Mouse (Mus musculus): ENCODE measurements around the gene Nrbp1. TPM values are rescaled to one million over a fixed set of nuclear protein-coding genes. Genes with fewer than 3 reads are reported as not detected.

The Nrbp1 gene
- polyA plus RNA-seq, 1 experiment from 2014 or later: 167 TPM

GRCm38 (mm10) chr5:31197072-31197471, 43.6 kb upstream of the Nrbp1 start:
- H3K27ac ChIP-seq (ENCODE audit: low read depth, low read length): no peak overlapping the region
- H3K9me3 ChIP-seq (ENCODE audit: control insufficient read depth, low read length): peaks cover 5% of the 10 kb centered on the region; the same call in 1 of the 2 replicates
- no peak for ATAC-seq
- peaks cover 47% of the 10 kb centered on the region for H3K36me3 ChIP-seq (ENCODE audit: control insufficient read depth, insufficient read depth, low read length)
- H3K4me2 ChIP-seq (ENCODE audit: low read length): no peak overlapping the region
- WGBS: 97% methylated on average over 12 of the region's 12 CpGs
- peaks cover 22% of the 10 kb centered on the region for H3K4me1 ChIP-seq (ENCODE audit: control insufficient read depth, insufficient read depth, low read depth, low read length)
- H3K27me3 ChIP-seq (replicated peaks; ENCODE audit: control insufficient read depth, insufficient read depth, low read length): no peaks in the 10 kb centered on the region
- no peak overlapping the region for H3K4me3 ChIP-seq (ENCODE audit: low read length)
- H3K9ac ChIP-seq (ENCODE audit: low read depth, low read length): no peak overlapping the region

GRCm38 (mm10) chr5:31198170-31198569, 42.5 kb upstream of the Nrbp1 start:
- H3K4me1 ChIP-seq (ENCODE audit: control insufficient read depth, insufficient read depth, low read depth, low read length): peaks cover 27% of the 10 kb centered on the region
- H3K4me3 ChIP-seq (ENCODE audit: low read length): no peak overlapping the region
- H3K27ac ChIP-seq (ENCODE audit: low read depth, low read length): no peak overlapping the region
- no peaks in the 10 kb centered on the region for H3K27me3 ChIP-seq (replicated peaks; ENCODE audit: control insufficient read depth, insufficient read depth, low read length)
- no peak overlapping the region for H3K4me2 ChIP-seq (ENCODE audit: low read length)
- H3K9me3 ChIP-seq (ENCODE audit: control insufficient read depth, low read length): peaks cover 5% of the 10 kb centered on the region; the same call in 1 of the 2 replicates
- H3K9ac ChIP-seq (ENCODE audit: low read depth, low read length): no peak overlapping the region
- H3K36me3 ChIP-seq (ENCODE audit: control insufficient read depth, insufficient read depth, low read length): peaks cover 51% of the 10 kb centered on the region
- 83% methylated on average over 9 of the region's 9 CpGs for WGBS
- no peak for ATAC-seq

- no peak overlapping the region for H3K4me2 ChIP-seq (ENCODE audit: low read length)
- 80% methylated on average over 5 of the region's 5 CpGs for WGBS
- H3K4me1 ChIP-seq (ENCODE audit: control insufficient read depth, insufficient read depth, low read depth, low read length): peaks cover 26% of the 10 kb centered on the region
- no peak overlapping the region for H3K9ac ChIP-seq (ENCODE audit: low read depth, low read length)
- H3K4me3 ChIP-seq (ENCODE audit: low read length): no peak overlapping the region
- H3K9me3 ChIP-seq (ENCODE audit: control insufficient read depth, low read length): peaks cover 5% of the 10 kb centered on the region; the same call in 1 of the 2 replicates
- no peak overlapping the region for H3K27ac ChIP-seq (ENCODE audit: low read depth, low read length)
- no peak for ATAC-seq
- peaks cover 57% of the 10 kb centered on the region for H3K36me3 ChIP-seq (ENCODE audit: control insufficient read depth, insufficient read depth, low read length)
- H3K27me3 ChIP-seq (replicated peaks; ENCODE audit: control insufficient read depth, insufficient read depth, low read length): no peaks in the 10 kb centered on the region
These were observed 41.9 kb upstream of the Nrbp1 start for GRCm38 (mm10) chr5:31198616-31199320.

- Histone ChIP-seq H3K4me1 (ENCODE audit: control insufficient read depth, insufficient read depth, low read depth, low read length) (peaks cover 20% of the 10 kb centered on the region), H3K4me2 (ENCODE audit: low read length) (no peak overlapping the region), H3K9me3 (ENCODE audit: control insufficient read depth, low read length) (peaks cover 5% of the 10 kb centered on the region; the same call in 1 of the 2 replicates), H3K36me3 (ENCODE audit: control insufficient read depth, insufficient read depth, low read length) (peaks cover 62% of the 10 kb centered on the region), H3K4me3 (ENCODE audit: low read length) (no peak overlapping the region), H3K27me3 (replicated peaks; ENCODE audit: control insufficient read depth, insufficient read depth, low read length) (no peaks in the 10 kb centered on the region), H3K27ac (ENCODE audit: low read depth, low read length) (no peak overlapping the region), H3K9ac (ENCODE audit: low read depth, low read length) (no peak overlapping the region)
- ATAC-seq: no peak
- WGBS: 92% methylated on average over 19 of the region's 19 CpGs
These were observed 41.3 kb upstream of the Nrbp1 start for GRCm38 (mm10) chr5:31199321-31199892.

GRCm38 (mm10) chr5:31199893-31200292, 40.8 kb upstream of the Nrbp1 start:
- H3K27ac ChIP-seq (ENCODE audit: low read depth, low read length): no peak overlapping the region
- peaks cover 66% of the 10 kb centered on the region for H3K36me3 ChIP-seq (ENCODE audit: control insufficient read depth, insufficient read depth, low read length)
- no peaks in the 10 kb centered on the region for H3K27me3 ChIP-seq (replicated peaks; ENCODE audit: control insufficient read depth, insufficient read depth, low read length)
- no peak overlapping the region for H3K9ac ChIP-seq (ENCODE audit: low read depth, low read length)
- no peak for ATAC-seq
- H3K4me2 ChIP-seq (ENCODE audit: low read length): no peak overlapping the region
- peaks cover 18% of the 10 kb centered on the region for H3K4me1 ChIP-seq (ENCODE audit: control insufficient read depth, insufficient read depth, low read depth, low read length)
- 74% methylated on average over 9 of the region's 9 CpGs for WGBS
- H3K9me3 ChIP-seq (ENCODE audit: control insufficient read depth, low read length): peaks cover 5% of the 10 kb centered on the region; the same call in 1 of the 2 replicates
- no peak overlapping the region for H3K4me3 ChIP-seq (ENCODE audit: low read length)

GRCm38 (mm10) chr5:31200327-31200768, 40.3 kb upstream of the Nrbp1 start:
- peaks cover 18% of the 10 kb centered on the region for H3K4me1 ChIP-seq (ENCODE audit: control insufficient read depth, insufficient read depth, low read depth, low read length)
- ATAC-seq: no peak
- 91% methylated on average over 27 of the region's 27 CpGs for WGBS
- peaks cover 67% of the 10 kb centered on the region for H3K36me3 ChIP-seq (ENCODE audit: control insufficient read depth, insufficient read depth, low read length)
- H3K27me3 ChIP-seq (replicated peaks; ENCODE audit: control insufficient read depth, insufficient read depth, low read length): no peaks in the 10 kb centered on the region
- H3K9ac ChIP-seq (ENCODE audit: low read depth, low read length): no peak overlapping the region
- H3K27ac ChIP-seq (ENCODE audit: low read depth, low read length): no peak overlapping the region
- H3K9me3 ChIP-seq (ENCODE audit: control insufficient read depth, low read length): peaks cover 5% of the 10 kb centered on the region; the same call in 1 of the 2 replicates
- H3K4me2 ChIP-seq (ENCODE audit: low read length): no peak overlapping the region
- no peak overlapping the region for H3K4me3 ChIP-seq (ENCODE audit: low read length)

- 24% methylated on average over 13 of the region's 13 CpGs for WGBS
These were observed 39.5 kb upstream of the Nrbp1 start for GRCm38 (mm10) chr5:31201042-31201741.

GRCm38 (mm10) chr5:31201742-31202590, 38.7 kb upstream of the Nrbp1 start, which contains the start of gene Zfp513:
Gene Zfp513 (minus strand): TSS chr5:31202303.
- Histone ChIP-seq H3K4me1 (ENCODE audit: control insufficient read depth, insufficient read depth, low read depth, low read length) (peaks cover 18% of the 10 kb centered on the region), H3K4me3 (ENCODE audit: low read length) (peak within 1 kb of the TSS; percentile 85), H3K9me3 (ENCODE audit: control insufficient read depth, low read length) (peaks cover 5% of the 10 kb centered on the region; the same call in 1 of the 2 replicates), H3K27me3 (replicated peaks; ENCODE audit: control insufficient read depth, insufficient read depth, low read length) (no peaks in the 10 kb centered on the region), H3K9ac (ENCODE audit: low read depth, low read length) (peak within 1 kb of the TSS; percentile 90), H3K36me3 (ENCODE audit: control insufficient read depth, insufficient read depth, low read length) (peaks cover 63% of the 10 kb centered on the region), H3K4me2 (ENCODE audit: low read length) (peak within 1 kb of the TSS; percentile 93), H3K27ac (ENCODE audit: low read depth, low read length) (peak within 1 kb of the TSS; percentile 89)
- under 1% methylated on average over 47 of the region's 53 CpGs for WGBS
- peak; percentile 98 for ATAC-seq

More at GRCm38 (mm10) chr5:31201042-31201741, 39.5 kb upstream of the Nrbp1 start:
- peak overlapping the region; percentile 89 for H3K27ac ChIP-seq (ENCODE audit: low read depth, low read length)
- H3K4me2 ChIP-seq (ENCODE audit: low read length): peak overlapping the region; percentile 93
- H3K9me3 ChIP-seq (ENCODE audit: control insufficient read depth, low read length): peaks cover 5% of the 10 kb centered on the region; the same call in 1 of the 2 replicates
- no peak for ATAC-seq
- H3K27me3 ChIP-seq (replicated peaks; ENCODE audit: control insufficient read depth, insufficient read depth, low read length): no peaks in the 10 kb centered on the region
- H3K9ac ChIP-seq (ENCODE audit: low read depth, low read length): peak overlapping the region; percentile 90
- H3K36me3 ChIP-seq (ENCODE audit: control insufficient read depth, insufficient read depth, low read length): peaks cover 66% of the 10 kb centered on the region
- H3K4me3 ChIP-seq (ENCODE audit: low read length): peak overlapping the region; percentile 85
- peaks cover 18% of the 10 kb centered on the region for H3K4me1 ChIP-seq (ENCODE audit: control insufficient read depth, insufficient read depth, low read depth, low read length)
